Mouse (Mus musculus): ENCODE results near the gene Ryr2. TPM values are rescaled to one million over a fixed set of nuclear protein-coding genes. Genes with fewer than 3 reads are reported as not detected.

The Ryr2 gene
- total and polyA plus RNA-seq, 3 experiments, result 0.11 to 0.13 TPM; not detected in 1

- no peaks in the 10 kb centered on the region for H3K27me3 ChIP-seq (replicated peaks)
- H3K4me3 ChIP-seq (replicated peaks in 1 of 3; ENCODE audit: low read depth in 2 of 3, low read length in 2 of 3, poor library complexity in 1 of 3), result no peak overlapping the region
- no peaks in the 10 kb centered on the region for H3K4me1 ChIP-seq (ENCODE audit: control insufficient read depth in 1 of 2, insufficient read depth in 2 of 2)
- no peaks in the 10 kb centered on the region for H3K36me3 ChIP-seq (replicated peaks in 1 of 2; ENCODE audit: control insufficient read depth in 1 of 2, insufficient read depth in 1 of 2, low read length in 1 of 2)
- H3K9ac ChIP-seq (ENCODE audit: insufficient read depth, low read depth), result no peak overlapping the region
- H3K9me3 ChIP-seq (replicated peaks; ENCODE audit: low read length), result no peaks in the 10 kb centered on the region
- dilution Hi-C loops (cut with MboI; ENCODE audit: extremely low pct_ligation_motif_present, extremely low pct_unique_long_range_greater_than_20kb, low sequenced_read_pairs) (no loop called here), in situ Hi-C loops (cut with MboI; ENCODE audit: low pct_ligation_motif_present, low pct_unique_long_range_greater_than_20kb, low sequenced_read_pairs) (no loop called here)
- no peak overlapping the region for H3K27ac ChIP-seq (ENCODE audit: insufficient read depth, low read depth)
- DNase-seq (ENCODE audit: extremely low read depth), result no peak
- no peak overlapping the region for H3K4me2 ChIP-seq (ENCODE audit: insufficient read depth, low read depth, poor library complexity, severe bottlenecking)
- TF ChIP-seq GABPA (IDR thresholded peaks at IDR 0.05; ENCODE audit: insufficient replicate concordance, low read depth, low read length) (no peak), ETS1 (conservative IDR thresholded peaks at IDR 0.05; ENCODE audit: low read depth, low read length) (no peak), SMC3 (IDR thresholded peaks at IDR 0.05; ENCODE audit: low read depth, low read length) (no peak), RCOR1 (conservative IDR thresholded peaks at IDR 0.05; ENCODE audit: low read depth, low read length) (no peak), HCFC1 (IDR thresholded peaks at IDR 0.05; ENCODE audit: low read depth, low read length) (no peak), POLR2AphosphoS2 (IDR thresholded peaks at IDR 0.05; ENCODE audit: low read depth, low read length) (no peak)
- H3K79me2 ChIP-seq (replicated peaks; ENCODE audit: control insufficient read depth, extremely low read depth, insufficient read depth, poor library complexity, severe bottlenecking), result no peaks in the 10 kb centered on the region
These were observed 8.1 kb upstream of the Ryr2 start for GRCm38 (mm10) chr13:12114816-12115215.

- H3K4me3 ChIP-seq (replicated peaks in 1 of 3; ENCODE audit: low read depth in 2 of 3, low read length in 2 of 3, poor library complexity in 1 of 3), result no peak overlapping the region
- TF ChIP-seq USF2 (conservative IDR thresholded peaks at IDR 0.05; ENCODE audit: low read depth, low read length), result no peak
- no peak for TF ChIP-seq JUND (conservative IDR thresholded peaks at IDR 0.05; ENCODE audit: low read depth, low read length)
- no peak for TF ChIP-seq USF1 (IDR thresholded peaks at IDR 0.05; ENCODE audit: low read depth, low read length)
- no peak for TF ChIP-seq TBP (conservative IDR thresholded peaks at IDR 0.05; ENCODE audit: low read depth, low read length)
- TF ChIP-seq UBTF (IDR thresholded peaks at IDR 0.05; ENCODE audit: low read depth, low read length), result no peak
- TF ChIP-seq NELFE (IDR thresholded peaks at IDR 0.05; ENCODE audit: low read depth, low read length), result no peak
- TF ChIP-seq JUN (IDR thresholded peaks at IDR 0.05; ENCODE audit: insufficient read depth, low read depth, low read length), result no peak
- TF ChIP-seq RAD21 (IDR thresholded peaks at IDR 0.05; ENCODE audit: low read depth, low read length), result no peak
- TF ChIP-seq POLR2A (IDR thresholded peaks at IDR 0.05; ENCODE audit: low read depth, low read length), result no peak
- TF ChIP-seq NRF1 (IDR thresholded peaks at IDR 0.05; ENCODE audit: low read depth, low read length), result no peak
- no peak for TF ChIP-seq E2F4 (IDR thresholded peaks at IDR 0.05; ENCODE audit: insufficient replicate concordance, low read depth, low read length)
- no peak overlapping the region for H3K4me2 ChIP-seq (ENCODE audit: insufficient read depth, low read depth, poor library complexity, severe bottlenecking)
- no peak overlapping the region for H3K27ac ChIP-seq (ENCODE audit: insufficient read depth, low read depth)
- no peaks in the 10 kb centered on the region for H3K36me3 ChIP-seq (replicated peaks in 1 of 2; ENCODE audit: control insufficient read depth in 1 of 2, insufficient read depth in 1 of 2, low read length in 1 of 2)
- H3K9me3 ChIP-seq (replicated peaks; ENCODE audit: low read length), result peaks cover 10% of the 10 kb centered on the region
- no peaks in the 10 kb centered on the region for H3K79me2 ChIP-seq (replicated peaks; ENCODE audit: control insufficient read depth, extremely low read depth, insufficient read depth, poor library complexity, severe bottlenecking)
- in situ Hi-C loops (cut with MboI; ENCODE audit: low pct_ligation_motif_present, low pct_unique_long_range_greater_than_20kb, low sequenced_read_pairs), result no loop called here
- dilution Hi-C loops (cut with MboI; ENCODE audit: extremely low pct_ligation_motif_present, extremely low pct_unique_long_range_greater_than_20kb, low sequenced_read_pairs), result no loop called here
- H3K9ac ChIP-seq (ENCODE audit: insufficient read depth, low read depth), result no peak overlapping the region
- 0 out of 4 replicates have a peak, but pooled peaks cover 0 to 2% of the 10 kb centered on the region in 2 experiments for H3K4me1 ChIP-seq (ENCODE audit: control insufficient read depth in 1 of 2, insufficient read depth in 2 of 2)
- no peak for DNase-seq (ENCODE audit: extremely low read depth)
- no peaks in the 10 kb centered on the region for H3K27me3 ChIP-seq (replicated peaks)
These were observed 2.2 kb upstream of the Ryr2 start for GRCm38 (mm10) chr13:12108955-12109354.

Measured in CH12.LX (cell line).